ENCODE assay signal across 10 mouse cellular contexts in genomic region chr19:44723611-44724440, GRCm38 (mm10). TPM values are rescaled to one million over a fixed set of nuclear protein-coding genes. Genes with fewer than 3 reads are reported as not detected.
DNase-seq lines count a peak whose midpoint lies in the region; ATAC-seq lines count a peak whose summit lies in the region.
"Had no signal": no experiment of that assay in that cellular context is flagged by ENCODE, and none has a peak within 500 bp of the region (broad histone marks: within the 10 kb centered on the region; RNA-seq: fewer than 3 reads in every experiment).

No protein-coding gene starts in this region.

- peak overlapping the region; percentile 70 for H3K4me2 ChIP-seq in heart, embryonic 12.5 days
- peak overlapping the region; percentile 41 for H3K4me2 ChIP-seq in hindbrain, embryonic 12.5 days (replicated peaks)
- 0 out of 2 replicates have a peak overlapping the region, but pooled peaks have one; percentile 14 for H3K4me2 ChIP-seq in liver, embryonic 13.5 days

- DNase-seq in heart, postnatal 14 days = no peak
- peak; percentile 52 for DNase-seq in MN1 (ENCODE audit: low spot score)
- DNase-seq in liver, embryonic 13.5 days = no peak
- DNase-seq in adrenal gland, postnatal 14 days = no peak
- DNase-seq in thymus, postnatal 25 days = no peak
- DNase-seq: right cerebral cortex, postnatal 14 days had no signal

- H3K36me3 ChIP-seq in heart, embryonic 12.5 days = no peaks in the 10 kb centered on the region
- no peaks in the 10 kb centered on the region for H3K36me3 ChIP-seq in hindbrain, embryonic 12.5 days
- H3K36me3 ChIP-seq in liver, embryonic 13.5 days = no peaks in the 10 kb centered on the region

- no peak; the same call in 1 of the 2 replicates for ATAC-seq in heart, embryonic 12.5 days (ENCODE audit: insufficient number of reproducible peaks, low FRiP score)
- no peak for ATAC-seq in hindbrain, embryonic 12.5 days (ENCODE audit: low FRiP score)
- no peak for ATAC-seq in liver, embryonic 13.5 days (ENCODE audit: low read depth)
- no peak for ATAC-seq in megakaryocyte progenitor cell, adult 5-6 weeks (replicated peaks; ENCODE audit: poor library complexity)

- peak overlapping the region; percentile 33; the same call in 1 of the 2 replicates for H3K9ac ChIP-seq in heart, embryonic 12.5 days
- H3K9ac ChIP-seq in hindbrain, embryonic 12.5 days = no peak overlapping the region
- no peak overlapping the region for H3K9ac ChIP-seq in liver, embryonic 13.5 days
- H3K9ac ChIP-seq: liver, embryonic 14.5 days had no signal

- H3K27ac ChIP-seq in heart, embryonic 12.5 days (ENCODE audit: poor library complexity, severe bottlenecking) = no peak overlapping the region
- H3K27ac ChIP-seq in hindbrain, embryonic 12.5 days = peak overlapping the region; percentile 57
- H3K27ac ChIP-seq in liver, embryonic 13.5 days = no peak overlapping the region
- H3K27ac ChIP-seq: liver, embryonic 14.5 days had no signal

- peaks cover 27% of the 10 kb centered on the region; the same call in 1 of the 2 replicates for H3K4me1 ChIP-seq in heart, embryonic 12.5 days (replicated peaks)
- H3K4me1 ChIP-seq in hindbrain, embryonic 12.5 days = peaks cover 36% of the 10 kb centered on the region
- H3K4me1 ChIP-seq in liver, embryonic 13.5 days (replicated peaks) = 0 out of 2 replicates have a peak, but pooled peaks cover 4% of the 10 kb centered on the region

- H3K9me3 ChIP-seq in heart, embryonic 12.5 days (replicated peaks) = peaks cover 7% of the 10 kb centered on the region; the same call in 1 of the 2 replicates
- H3K9me3 ChIP-seq in hindbrain, embryonic 12.5 days (replicated peaks) = 0 out of 2 replicates have a peak, but pooled peaks cover 4% of the 10 kb centered on the region
- H3K9me3 ChIP-seq in liver, embryonic 13.5 days (replicated peaks) = no peaks in the 10 kb centered on the region

- peaks cover 81% of the 10 kb centered on the region for H3K27me3 ChIP-seq in heart, embryonic 12.5 days (replicated peaks)
- H3K27me3 ChIP-seq in hindbrain, embryonic 12.5 days = peaks cover 86% of the 10 kb centered on the region
- H3K27me3 ChIP-seq in liver, embryonic 13.5 days = peaks cover 94% of the 10 kb centered on the region

- 1% methylated on average over 36 of the region's 36 CpGs for WGBS in heart, embryonic 12.5 days
- WGBS in hindbrain, embryonic 12.5 days = 0% methylated on average over 36 of the region's 36 CpGs
- WGBS in liver, embryonic 13.5 days (ENCODE audit: insufficient replicate concordance) = 2% methylated on average over 36 of the region's 36 CpGs

- peak overlapping the region; percentile 46 for H3K4me3 ChIP-seq in heart, embryonic 12.5 days
- H3K4me3 ChIP-seq in hindbrain, embryonic 12.5 days = peak overlapping the region; percentile 18
- H3K4me3 ChIP-seq in liver, embryonic 13.5 days (replicated peaks) = no peak overlapping the region

- intact Hi-C loops in heart, postnatal 14 days (cut with DNase I) = no loop called here

RNA-seq across cellular contexts. Expression of gene Pax2, which starts 32.0 kb away (rescaled TPM):
- polyA plus RNA-seq in heart, embryonic 12.5 days (2016; fragmentation: Nextera tagmentation; extraction: Ambion mirVana) = not detected in 2 replicates
- not detected for total RNA-seq in heart, postnatal 14 days (2021)
- 15.1 and 18.6 TPM in 2 replicates for polyA plus RNA-seq in hindbrain, embryonic 12.5 days (2016; fragmentation: Nextera tagmentation; extraction: Ambion mirVana)
- polyA plus RNA-seq in liver, embryonic 13.5 days (2015; fragmentation: Nextera tagmentation; extraction: Ambion mirVana) = not detected in 2 replicates
- total RNA-seq in megakaryocyte progenitor cell, adult 5-6 weeks (2015) = not detected in 2 replicates
- not detected in 2 replicates for total RNA-seq in megakaryocyte progenitor cell, adult 5-6 weeks (2017)
- total RNA-seq in adrenal gland, postnatal 14 days (2021) = not detected in 2 replicates
- polyA plus RNA-seq: liver, embryonic 14.5 days had no signal

Comparison
In these comparisons a context has a peak if more than half of its experiments do, and no peak if none do; other contexts are left out.
1. H3K4me2 ChIP-seq: peak in every context shown above with its lines; median percentile 70 in heart, embryonic 12.5 days; 41 in hindbrain, embryonic 12.5 days; 14 in liver, embryonic 13.5 days.